Mouse (Mus musculus): ENCODE results near the gene Tnrc6b.

DNA sequence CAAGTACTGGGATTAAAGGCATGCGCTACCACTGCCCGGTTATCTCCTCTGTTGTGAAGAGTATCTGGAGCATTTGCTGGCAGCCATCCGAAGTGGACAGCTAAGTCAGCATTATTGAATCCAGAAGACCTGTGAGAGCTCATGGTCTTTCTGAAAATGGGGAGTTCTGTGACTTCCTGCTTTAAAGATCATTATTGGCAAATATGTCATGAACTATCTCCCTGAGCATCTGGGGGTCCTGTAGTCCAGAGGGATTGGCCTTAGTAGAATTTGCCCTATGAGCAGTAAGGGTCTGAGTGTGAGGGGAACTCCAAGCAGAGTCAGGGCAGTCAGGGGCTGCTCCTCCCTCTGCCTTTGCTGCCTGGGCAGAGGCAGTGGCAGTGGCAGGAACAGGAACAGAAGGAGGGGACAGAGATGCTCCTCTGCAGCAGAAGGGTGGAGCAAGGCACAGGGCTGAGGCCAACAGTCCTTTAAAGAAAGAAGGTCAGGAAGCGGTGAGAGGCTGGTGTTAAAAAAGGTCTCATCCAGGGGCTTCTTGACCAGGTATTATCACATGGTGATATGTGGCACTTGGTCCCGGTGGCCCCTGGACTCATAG is 69.1 kb downstream of the Tnrc6b start:
- TF ChIP-seq CTCF (IDR thresholded peaks at IDR 0.05; ENCODE audit: low read depth, low read length) (no peak), GATA1 (IDR thresholded peaks at IDR 0.05; ENCODE audit: borderline replicate concordance, low read length) (no peak), TAL1 (conservative IDR thresholded peaks at IDR 0.05; ENCODE audit: low read depth, low read length) (no peak), GATA2 (IDR thresholded peaks at IDR 0.05; ENCODE audit: borderline replicate concordance, low read depth, low read length) (no peak)
